Mouse (Mus musculus) c-Kit-positive CD71-positive TER-119-negative erythroid progenitor cells, embryonic 14.5 days (primary cell): ENCODE data around the gene E4f1.
"Not testable (repeated sequence)": the region's sequence is repeated elsewhere in the genome, so short reads cannot be mapped to it uniquely, and the experiment has no call there.

Experiments used
- DNase-seq: peaks from one replicate; pipeline ENCODE4 v3.0.0-alpha.2; 2013; ENCODE audit warnings: low read depth

Gene E4f1

DNA sequence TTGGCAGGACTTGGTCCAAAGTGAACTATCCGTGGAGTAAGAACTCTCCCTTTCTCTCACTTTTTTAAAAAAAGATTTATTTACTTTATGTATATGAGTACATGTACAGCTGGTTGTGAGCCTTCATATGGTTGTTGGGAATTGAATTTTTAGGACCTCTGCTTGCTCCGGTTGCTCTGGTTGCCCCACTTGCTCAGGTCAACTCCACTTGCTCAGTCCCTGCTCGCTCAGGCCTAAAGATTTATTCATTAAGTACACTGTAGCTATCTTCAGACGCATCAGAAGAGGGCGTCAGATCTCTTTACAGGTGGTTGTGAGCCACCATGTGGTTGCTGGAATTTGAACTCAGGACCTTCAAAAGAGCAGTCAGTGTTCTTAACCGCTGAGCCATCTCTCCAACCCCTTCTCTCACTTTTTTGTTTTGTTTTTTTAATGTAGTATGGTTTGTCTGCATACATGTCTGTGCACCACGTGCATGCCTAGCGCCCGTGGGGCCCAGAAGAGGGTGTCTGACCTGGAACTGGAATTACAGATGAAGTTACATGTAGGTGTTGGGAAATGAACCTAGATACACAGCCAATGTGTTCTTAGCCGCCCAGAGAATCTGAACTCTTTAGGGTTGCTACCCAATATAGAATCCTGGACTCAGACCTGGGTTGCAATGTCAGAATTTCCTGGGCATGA, 14.4 kb downstream of the E4f1 start:
- not testable (repeated sequence) for DNase-seq

DNA sequence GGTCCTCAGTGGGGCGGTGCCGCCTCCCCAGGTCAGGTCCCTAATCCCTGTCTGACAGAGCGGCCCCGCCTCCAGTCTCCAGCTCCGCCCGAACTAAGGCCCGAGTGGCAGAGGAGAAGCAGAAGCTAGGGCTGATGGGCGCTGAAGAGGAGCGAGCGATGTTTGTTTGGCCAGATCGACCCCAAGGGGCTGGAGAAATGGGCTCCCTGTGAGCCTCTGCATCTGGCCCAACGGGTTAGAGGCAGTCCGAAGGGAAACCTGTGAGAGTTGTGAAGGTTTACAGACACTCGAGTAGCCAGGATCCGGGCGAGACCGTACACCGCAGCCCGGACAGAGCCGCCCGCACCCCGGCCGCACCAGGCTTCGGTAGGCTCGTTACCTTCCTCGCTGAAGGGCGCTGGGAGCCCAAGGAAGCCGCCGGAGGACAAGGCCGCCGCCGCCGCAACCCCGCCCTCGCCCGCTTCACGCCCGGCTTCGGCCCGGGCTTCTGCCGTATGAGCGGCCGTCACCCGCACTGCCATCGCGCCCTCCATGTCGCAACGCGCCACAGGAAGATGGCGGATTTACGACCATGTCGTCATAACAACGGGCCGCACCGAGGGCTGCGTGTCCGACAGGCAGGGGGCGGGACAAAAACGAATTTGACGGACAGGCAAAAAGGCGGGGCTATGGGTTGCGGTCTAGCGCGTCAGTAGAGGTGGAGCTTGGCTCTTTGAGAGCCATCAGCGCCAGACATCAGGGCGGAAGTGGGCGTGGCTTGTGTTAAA, 15.2 kb downstream of the E4f1 start:
- peak; percentile 99 for DNase-seq

DNA sequence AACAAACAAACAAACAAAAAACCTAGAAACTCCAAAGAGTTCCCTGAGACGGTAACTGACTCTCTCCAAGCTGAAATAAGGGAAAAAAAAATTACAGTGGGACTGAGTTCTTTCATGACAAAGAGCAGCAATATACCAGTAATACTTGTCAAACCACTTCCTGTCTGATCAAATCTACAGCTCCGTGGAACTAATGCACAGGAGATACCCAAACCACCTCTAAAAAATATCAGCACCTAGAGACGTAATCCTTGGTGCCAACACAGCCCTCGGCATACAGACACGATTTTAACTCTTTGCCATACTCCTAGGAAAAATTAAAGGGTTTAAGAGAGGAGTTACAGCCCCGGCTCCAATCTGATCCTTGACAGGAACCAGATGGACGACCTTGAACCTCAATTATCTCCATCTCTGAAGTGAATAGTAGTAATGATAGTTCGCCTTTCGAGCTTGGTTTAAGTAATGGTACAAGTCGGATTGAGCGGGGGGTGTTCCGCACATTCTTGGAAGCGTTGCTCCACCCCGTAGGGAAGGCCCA, 15.8 kb downstream of the E4f1 start:
- DNase-seq = no peak

DNA sequence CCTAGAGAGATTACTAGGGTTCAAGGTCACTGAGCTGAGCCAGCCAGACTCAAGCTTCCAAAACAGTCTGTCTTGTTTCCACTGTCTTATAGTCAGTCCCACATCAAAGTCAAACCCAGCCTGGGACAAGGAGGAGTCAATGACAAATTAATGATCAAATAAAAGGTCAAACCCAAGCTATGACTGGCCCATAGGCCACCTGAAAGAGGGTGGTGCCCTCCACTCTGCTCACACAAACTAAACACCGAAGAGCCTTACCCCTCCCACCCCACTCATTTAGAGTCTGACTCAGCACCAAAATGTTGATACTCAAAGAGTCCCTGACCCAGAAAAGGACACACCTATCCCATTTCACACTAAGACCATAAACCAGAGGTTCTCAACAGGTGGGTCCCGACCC, 16.7 kb downstream of the E4f1 start:
- no peak for DNase-seq

DNA sequence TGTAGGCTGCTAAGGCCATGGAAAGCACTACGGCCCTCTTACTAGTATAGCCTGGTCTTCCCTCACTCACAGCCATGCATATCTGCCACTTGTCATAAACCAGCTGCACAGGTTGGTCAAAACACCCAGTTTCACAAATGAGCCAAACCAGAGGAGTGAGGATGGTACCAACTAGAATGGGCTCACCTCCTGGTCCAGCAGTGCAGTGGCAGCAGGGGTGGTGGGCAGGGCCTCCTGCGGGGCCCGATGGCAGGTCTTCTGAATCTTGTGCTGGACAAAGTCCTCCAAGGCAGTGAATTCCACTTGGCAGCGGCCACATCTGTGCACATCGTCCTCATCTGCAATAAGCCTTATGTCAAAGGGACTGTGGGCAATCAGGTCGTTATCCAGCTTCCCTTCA, 18.9 kb downstream of the E4f1 start:
- no peak for DNase-seq

DNA sequence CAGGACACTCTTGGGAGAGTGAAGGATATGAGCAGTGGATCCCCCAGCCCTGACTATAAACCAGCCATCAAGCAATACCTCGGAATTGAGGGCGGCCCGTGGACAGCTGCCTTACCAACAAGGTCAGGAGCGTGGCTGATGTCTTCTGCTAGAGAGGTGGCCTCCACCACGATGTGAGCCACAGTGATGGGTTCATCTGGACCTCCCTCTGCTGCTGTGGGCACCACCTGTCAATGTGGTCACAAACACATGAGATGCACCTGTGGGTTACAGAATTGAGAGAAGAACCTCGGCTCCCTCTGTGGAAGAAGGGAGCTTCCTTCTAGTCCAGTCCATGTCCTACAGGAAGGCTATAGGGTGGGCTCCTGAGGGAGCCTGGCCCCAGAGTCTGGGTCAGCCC, 20.6 kb downstream of the E4f1 start:
- DNase-seq = no peak

DNA sequence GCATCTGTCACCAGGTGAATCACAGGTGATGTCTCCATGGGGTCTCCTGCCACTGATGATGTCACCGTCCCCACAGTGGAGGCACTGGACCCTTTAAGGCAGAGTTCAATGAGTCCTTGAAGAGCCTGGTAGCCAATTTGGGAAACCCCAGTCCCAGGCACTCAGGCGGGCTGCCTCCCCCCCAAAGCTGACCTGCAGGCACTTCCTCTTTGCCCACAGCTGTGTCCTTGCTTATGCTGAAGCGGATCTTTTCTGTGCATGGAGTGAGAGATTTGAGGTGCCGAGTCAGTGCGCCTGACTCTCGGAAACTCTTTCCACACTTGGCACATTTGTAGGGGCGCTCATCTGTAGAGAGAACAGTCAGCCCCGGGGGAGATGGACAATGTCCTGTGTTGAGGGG, 23.5 kb downstream of the E4f1 start:
- DNase-seq = no peak

DNA sequence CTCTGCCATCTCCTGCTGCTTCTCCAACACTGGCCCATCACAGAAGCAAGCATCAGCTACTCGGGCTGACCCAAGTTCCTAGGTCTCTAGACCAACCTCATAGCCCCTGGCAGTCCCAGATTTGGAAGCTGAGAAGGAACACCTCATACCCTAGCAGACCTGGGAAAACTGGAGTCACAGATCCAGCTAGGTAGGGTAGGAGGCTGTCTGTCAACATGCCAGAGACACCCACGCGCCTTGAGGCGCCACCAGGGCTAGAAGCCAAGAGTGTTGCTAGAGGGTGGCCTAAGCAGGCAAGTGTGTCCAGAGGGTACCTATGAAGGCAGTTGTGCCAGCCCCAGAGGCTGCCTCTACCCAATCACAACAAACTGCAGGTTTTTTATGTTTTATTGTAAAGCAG, 26.7 kb downstream of the E4f1 start:
- DNase-seq = no peak

DNA sequence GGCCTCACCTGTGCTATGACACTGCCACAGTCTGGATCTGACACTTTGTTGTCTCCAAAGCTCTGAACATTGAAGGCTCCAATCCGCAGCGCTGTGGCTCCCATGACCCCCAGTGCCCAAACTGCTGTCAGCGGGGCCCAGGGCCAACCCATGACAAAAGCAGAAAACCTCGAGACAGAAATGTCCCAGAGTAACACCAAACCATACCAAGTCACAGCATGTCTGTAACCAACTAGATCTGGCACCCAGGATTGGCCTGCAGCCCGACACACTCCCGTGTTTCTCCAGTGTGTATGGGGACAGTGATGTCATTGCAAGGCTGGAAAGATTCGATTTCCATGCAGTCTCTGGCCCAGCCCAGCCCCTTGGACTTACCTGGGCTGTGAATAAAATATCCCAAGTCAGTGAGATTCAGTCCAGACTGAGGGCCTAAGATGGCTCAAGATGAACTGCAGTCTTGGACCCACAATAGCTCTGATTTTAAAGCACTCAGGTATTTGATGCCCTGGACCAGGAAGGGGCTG, 27.4 kb downstream of the E4f1 start, which contains the start of gene Dnase1l2:
Gene Dnase1l2 (minus strand): TSS at position 474 of the 524 bp plus-strand sequence.
- no peak for DNase-seq

DNA sequence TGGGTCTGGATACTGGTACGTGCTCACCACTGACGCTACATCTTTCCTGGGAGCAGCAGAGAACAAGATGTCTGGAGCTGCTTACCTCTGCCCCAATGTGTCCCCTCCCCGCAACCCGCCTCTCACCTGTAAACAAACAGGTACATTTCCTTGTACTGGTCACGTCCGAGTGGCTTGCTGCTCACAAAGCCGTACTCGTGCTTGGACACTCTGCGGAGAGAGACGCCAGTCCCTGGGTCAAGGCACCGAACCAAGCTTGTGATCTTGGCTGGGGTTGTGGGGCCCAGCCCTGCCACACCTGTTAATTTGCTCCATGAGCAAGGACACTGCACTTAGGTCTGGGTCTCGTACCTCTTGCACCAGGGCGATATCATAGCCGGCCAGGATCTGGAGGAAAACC, 28.0 kb downstream of the E4f1 start:
- DNase-seq = no peak

DNA sequence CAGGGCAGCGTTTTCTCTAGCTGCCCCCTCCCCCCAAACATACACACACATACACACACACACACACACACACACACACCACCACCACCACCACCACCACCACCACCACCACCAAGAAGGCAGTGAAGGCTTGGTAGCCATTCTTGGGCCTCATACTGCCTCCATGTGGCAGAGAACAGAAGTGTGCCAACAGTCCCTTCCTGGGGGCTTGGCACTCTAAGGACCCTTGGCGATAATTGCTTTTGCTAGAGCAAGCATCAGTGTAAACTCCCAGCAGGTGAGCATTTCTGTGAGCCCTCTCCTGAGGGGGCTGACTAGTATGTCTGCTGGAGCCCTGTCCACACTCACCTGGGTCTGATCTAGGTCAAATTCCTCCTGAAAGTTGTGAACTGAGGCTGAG, 29.0 kb downstream of the E4f1 start:
- DNase-seq = no peak

DNA sequence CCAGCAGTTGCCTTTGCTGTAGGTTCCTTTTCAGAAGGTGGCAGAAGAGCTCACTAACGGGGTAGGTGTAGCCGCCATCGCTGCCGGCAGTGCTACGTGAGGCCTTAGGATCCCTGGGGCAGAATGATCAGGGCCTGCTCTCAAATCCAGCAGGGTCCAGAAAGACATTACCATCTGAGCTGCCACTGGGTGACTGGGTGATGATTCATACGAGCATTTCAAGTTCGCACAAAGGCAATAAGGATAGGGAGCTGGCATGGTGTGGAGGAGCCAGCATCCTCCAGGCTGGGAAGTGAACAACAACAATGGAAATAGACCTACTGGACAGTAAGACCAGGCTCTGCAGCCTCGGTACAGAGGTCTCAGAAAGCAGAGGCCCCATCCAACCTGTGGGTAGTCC, 29.7 kb downstream of the E4f1 start:
- no peak for DNase-seq

DNA sequence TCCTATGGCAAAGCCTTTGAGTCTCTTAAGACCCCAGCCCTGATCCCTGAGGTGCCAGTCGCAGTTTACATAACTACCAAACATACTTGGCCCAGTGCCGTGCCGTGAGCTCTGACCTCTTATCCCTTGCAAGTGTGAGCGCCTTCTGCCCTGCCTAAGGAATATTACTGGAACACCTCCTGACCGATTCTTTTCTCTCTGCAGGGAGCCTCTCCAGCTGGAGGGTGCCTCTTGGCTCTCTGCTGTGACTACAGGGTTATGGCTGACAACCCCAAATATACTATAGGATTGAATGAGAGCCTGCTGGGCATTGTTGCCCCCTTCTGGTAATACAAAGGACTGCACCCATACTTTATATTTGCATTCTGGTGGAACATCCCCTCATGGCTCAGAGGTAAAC, 33.1 kb downstream of the E4f1 start:
- DNase-seq = no peak

DNA sequence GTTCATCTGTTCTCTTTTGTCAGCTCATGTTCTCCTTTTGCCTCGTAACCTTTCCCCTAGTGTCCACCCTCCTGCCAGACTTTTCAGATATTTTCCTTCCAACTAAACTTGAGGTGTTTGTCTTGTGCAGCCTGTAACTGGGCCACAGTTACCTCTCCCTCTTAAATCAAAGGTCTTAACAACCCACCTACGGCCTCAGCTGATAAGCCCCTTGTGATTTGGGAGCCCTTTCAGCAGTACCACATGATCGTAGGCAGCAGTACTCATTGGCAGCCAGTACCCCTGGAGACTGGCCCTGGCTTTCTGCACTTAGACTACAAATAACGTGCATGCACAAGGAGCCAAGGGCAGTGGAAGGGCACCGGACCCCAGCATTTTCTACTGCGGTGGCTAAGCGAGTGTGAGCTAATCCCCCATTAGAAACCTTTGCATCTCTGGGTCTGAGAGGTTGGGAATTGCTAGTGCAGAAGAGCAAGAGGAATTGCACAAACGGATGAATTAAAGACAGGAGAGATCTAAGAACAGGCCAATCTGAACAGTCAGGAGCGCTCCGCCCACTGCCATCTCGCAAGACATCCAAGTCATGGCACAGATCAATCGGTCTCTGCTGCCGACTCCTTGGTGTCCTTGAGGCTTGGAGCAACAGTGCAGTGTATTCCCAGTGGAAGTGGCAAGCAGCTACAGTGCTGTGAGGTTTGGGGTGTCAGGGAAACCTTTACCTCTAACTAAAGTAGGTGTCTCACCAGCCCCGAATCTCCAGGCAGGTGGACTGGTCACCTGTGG, 40.7 kb downstream of the E4f1 start:
- DNase-seq = no peak

DNA sequence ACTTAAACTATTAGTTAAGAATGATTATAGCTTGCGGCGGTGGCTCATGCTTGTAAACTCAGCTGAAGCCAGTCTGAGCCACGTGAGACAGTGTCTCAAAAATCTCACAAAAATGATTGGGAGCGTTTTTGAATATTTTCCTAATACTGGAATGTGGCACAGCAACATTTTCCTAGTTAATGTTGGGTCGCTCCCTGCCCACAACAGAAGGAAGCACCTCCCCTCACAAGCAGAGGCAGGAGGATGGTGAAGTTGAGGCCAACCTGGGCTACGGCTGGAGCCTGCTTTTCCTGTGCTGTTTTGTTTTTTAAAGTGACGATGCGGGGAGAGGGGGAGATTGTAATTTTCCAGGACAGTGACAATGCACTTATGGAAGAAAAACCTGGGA, 42.9 kb downstream of the E4f1 start:
- DNase-seq = no peak

DNA sequence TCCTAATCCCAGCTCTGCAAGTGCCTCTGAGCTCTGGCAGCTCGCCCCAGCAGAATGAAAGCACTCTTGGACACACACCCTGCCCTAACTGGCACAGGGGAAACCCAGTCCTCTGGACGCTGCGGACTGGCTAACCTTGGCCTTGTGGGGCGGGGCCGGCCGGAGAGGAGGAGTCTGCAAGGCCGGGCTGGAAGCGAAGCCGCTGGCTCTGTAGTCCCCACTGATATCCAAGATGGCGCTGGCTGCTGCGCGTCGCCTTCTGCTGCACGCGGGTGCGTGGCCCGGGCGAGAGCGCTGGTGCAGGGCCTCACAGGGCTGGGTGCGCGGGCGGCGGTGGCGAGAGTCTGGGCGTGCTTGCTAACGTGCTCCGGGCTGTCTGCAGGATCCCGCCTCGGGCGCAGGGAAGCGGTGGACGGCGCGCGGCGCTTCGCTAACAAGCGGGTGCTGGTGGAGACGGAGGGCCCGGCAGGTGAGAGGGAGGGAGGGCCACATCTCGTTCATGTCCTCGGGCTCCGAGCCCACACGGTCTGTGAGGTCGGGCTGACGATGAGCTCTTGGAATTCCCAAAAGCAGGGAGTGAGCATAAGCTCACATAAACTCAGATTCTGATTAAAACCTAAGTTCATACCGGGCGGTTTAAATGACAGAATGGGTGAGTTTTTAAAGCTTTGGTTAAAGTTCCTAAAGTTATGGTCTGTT, 43.5 kb downstream of the E4f1 start, which contains the start of gene Eci1:
Gene Eci1 (plus strand): TSS at position 171 of the 699 bp plus-strand sequence.
- DNase-seq = peak; percentile 85

DNA sequence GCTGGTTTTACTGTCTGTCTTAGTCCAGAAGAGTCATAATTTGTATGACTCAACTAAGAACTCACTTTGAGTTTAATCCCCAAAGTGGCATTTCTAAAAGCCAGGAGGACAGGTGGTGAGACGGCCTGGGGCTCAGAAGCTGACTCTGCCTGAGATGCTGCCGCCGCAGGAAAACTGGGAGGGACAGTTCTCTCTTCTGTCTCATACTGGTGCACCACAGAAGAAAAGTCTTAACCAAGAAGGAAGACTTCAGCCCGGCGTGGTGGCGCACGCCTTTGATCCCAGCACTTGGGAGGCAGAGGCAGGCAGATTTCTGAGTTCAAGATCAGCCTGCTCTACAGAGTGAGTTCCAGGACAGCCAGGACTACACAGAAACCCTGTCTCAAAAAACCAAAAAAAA, 44.2 kb downstream of the E4f1 start:
- DNase-seq = no peak

DNA sequence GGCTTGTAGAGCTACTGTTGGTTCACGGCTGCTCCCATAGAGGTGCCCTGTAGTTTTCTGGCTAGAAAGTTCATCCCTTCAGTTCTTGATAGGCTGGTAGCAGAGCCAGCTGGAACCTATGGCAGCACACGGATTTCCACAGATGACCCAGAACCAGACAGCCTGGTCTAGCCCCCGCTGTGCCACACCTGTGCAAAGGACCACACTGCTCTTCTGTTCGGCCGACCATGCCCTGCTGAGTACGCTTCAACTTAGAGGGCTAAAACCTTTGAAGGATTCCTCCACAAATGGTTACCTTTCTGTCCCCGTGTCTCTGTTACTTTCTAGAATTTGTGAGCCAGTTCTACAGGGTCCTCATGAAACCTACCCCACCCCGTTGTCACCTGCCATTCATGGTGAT, 44.8 kb downstream of the E4f1 start:
- not testable (repeated sequence) for DNase-seq

DNA sequence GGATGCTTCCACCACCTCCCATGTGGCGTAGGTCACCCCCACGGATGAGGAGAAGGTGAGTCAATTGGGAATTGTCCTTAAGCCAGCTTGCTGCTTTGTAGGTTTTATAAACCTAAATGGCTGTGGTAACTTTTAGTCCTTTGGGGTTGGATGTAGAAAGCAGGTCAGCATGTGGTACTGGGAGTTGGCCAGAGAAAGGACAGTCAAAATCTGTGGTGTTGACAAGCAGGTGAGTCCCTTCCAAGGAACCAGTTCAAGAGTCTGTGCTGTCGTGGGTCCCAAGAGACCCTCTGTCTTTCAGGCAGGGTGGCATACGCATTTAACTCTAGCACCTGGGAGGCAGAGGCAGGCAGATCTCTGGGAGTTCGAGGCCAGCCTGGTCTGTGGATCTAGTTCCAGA, 45.6 kb downstream of the E4f1 start:
- no peak for DNase-seq

DNA sequence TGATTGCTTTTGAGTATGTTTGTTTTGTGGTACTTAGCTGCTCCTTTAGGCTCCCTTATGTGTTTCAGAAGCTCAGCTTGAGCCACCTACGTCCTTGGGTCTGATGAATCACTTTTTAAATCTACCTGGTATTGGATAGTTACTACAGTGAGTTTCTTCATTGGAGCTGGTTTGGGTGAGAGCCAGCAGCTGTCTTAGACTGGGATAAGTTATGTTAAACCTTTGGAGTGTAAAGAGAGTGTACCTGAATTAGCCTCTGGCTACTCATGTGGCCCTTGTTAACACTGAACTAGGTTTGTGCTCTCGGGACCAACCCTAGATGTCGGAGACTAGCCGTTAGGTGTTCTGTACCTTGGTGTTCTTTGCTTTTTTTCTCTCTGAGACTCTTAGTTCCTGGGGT, 47.0 kb downstream of the E4f1 start:
- DNase-seq = no peak

DNA sequence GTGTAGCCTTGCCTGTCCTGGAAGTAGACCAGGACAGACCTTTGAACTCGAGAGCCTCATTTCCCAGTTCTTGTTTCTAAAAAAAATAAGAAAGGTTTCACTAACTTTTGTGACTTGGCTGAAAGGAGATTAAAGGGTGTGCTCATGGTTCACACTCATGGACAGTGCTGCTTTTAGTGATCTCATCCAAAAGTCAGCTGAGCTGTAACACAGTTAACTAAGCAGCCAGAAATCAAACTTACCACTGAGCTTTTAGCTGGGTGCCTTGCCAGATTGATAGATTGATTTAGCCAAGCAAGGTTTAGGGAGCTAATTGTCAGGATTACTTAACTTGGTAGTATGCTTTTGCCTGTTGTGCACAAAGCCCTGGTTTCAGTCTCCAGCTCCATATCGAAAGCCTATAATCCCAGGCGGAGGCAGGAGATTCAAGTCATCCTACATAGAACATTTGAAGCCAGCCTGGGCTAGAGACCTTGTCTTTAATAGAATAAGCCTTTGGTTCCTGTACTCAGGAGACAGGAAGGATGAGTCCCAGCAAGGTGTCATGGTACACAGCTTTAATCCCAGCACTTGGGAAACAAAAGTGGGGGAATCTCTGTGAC, 54.0 kb downstream of the E4f1 start:
- no peak for DNase-seq
